Mouse (Mus musculus): Measurements from ENCODE around the gene Zc2hc1b. TPM values are rescaled to one million over a fixed set of nuclear protein-coding genes. Genes with fewer than 3 reads are reported as not detected.

Zc2hc1b gene
- total RNA-seq, 2 experiments from 2014 or later, result not detected

- intact Hi-C loops (cut with DNase I), result no loop called here
- DNase-seq (ENCODE audit: low spot score in 2 of 2), result no peak
Observed at GRCm38 (mm10) chr10:13118024-13118769, 59.6 kb downstream of the Zc2hc1b start.

DNA sequence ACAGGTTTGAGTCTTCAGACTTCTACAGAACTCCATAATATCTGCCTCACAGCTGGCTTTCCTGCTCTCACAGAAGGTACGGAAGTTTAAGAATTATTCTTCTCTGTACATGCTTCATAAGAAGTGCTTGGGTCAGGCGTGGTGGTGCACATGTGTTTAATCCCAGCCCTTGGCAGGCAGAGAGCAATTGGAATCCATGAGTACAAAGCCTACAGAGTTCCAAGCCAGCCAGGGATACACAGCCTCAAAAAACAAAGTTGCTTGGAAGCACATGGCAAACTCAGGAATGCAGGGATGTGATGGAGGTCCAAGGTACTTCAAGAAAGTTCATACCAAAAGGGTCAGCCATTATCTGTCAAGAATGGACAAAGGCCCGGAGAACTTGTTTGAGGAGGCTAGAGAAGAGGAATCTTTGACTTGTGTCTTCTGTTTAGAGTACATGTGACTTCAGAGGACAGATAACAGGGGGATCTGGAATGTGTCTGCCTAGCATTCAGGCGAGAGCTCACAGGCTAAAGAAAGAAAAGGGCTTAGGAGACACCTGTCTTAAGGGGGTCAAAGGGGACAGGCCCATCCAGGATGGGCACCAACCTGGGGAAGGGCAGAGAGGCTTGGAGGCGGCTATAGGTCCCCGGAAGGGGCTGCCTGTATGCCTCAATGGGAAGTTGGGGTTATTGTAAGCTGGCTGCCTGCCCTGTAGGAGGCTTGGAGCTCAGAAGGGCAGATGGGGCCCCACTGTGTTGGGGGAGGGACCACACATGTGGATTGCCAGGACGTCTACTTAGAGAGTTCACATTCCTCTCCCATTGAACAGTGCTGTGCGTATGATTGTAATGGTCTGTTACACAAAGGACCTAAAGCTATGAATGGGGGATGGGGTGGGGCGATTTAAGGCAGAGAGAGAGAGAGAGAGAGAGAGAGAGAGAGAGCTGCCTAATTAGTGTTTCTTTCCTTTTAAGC is 60.8 kb downstream of the Zc2hc1b start:
- intact Hi-C loops (cut with DNase I), result no loop called here
- no peak for DNase-seq (ENCODE audit: low spot score in 2 of 2)

DNA sequence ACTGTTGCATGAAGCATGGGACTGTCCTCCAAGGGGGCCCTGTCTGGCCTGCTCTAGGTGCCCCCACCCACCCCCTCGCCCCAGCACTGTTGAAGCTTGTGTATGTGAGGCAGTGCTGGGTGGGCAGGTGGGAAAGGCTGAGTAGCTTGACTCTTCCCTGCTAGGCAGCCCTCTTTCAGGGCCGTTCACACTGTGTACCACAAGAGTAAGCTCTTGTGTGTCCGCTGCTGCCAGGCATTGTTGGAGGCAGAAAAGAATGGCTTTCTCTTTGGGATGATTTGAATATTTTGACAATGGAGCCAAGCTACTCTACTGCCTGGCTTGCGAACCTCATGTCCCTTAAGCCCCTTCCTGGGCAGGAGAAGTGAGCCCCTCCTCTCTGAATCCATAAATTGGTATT is 62.8 kb downstream of the Zc2hc1b start:
- no peak for DNase-seq (ENCODE audit: low spot score in 2 of 2)
- intact Hi-C loops (cut with DNase I), result no loop called here

GRCm38 (mm10) chr10:13113641-13114040 is 64.2 kb downstream of the Zc2hc1b start:
- intact Hi-C loops (cut with DNase I), result no loop called here
- DNase-seq (ENCODE audit: low spot score in 2 of 2), result no peak

DNA sequence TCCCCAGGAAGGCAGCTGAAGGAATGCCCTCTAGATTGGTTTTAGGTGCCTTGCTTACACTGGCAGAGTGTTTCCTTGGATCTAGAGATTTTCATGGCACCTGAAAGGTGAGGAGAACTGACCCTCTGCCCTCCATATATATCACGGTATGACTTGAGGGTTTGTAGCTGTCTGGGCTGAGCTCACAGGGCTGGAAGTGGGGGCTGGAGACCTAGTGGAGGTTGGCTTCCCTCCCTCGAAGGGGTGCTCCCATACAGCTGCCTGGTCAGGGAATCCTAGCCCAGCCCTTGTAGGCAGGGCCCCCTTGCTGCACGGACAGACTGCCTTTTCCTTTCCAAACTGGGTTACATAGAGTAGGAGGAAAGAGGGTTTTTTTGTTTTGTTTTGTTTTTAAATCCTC is 65.0 kb downstream of the Zc2hc1b start:
- no peak for DNase-seq (ENCODE audit: low spot score in 2 of 2)
- intact Hi-C loops (cut with DNase I), result no loop called here

- intact Hi-C loops (cut with DNase I), result no loop called here
Observed at GRCm38 (mm10) chr10:13109781-13110180, 68.0 kb downstream of the Zc2hc1b start.

GRCm38 (mm10) chr10:13108847-13109246 is 69.0 kb downstream of the Zc2hc1b start:
- DNase-seq (ENCODE audit: low spot score in 2 of 2), result no peak
- intact Hi-C loops (cut with DNase I), result no loop called here

More at GRCm38 (mm10) chr10:13109781-13110180, 68.0 kb downstream of the Zc2hc1b start:
- DNase-seq (ENCODE audit: low spot score in 2 of 2), result no peak

DNA sequence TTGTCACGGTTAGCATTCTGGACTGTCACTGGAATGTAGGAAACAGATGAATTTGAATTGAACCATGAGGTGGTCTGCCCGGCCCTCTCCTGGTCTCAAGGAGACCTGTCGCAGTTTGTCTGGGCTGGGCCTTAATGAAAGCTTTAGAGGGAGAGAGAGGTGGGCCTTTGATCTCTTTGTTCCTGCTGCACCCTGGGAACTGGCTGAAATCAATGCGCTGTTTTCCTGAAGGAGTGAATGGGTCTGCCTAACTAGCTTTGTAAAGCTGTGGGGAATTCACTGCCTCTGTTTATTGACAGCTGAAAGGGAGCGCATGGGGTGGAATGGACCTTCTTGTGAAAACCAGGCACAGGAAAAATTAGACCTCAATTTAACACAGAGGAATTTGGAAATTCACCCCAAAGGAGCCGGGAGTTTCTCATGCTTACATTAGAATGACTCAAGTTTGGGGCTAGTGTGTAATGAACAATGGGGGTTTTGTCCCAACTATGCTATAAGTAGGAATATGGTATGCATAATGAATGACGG is 69.7 kb downstream of the Zc2hc1b start:
- intact Hi-C loops (cut with DNase I), result no loop called here
- DNase-seq (ENCODE audit: low spot score in 2 of 2), result no peak

DNA sequence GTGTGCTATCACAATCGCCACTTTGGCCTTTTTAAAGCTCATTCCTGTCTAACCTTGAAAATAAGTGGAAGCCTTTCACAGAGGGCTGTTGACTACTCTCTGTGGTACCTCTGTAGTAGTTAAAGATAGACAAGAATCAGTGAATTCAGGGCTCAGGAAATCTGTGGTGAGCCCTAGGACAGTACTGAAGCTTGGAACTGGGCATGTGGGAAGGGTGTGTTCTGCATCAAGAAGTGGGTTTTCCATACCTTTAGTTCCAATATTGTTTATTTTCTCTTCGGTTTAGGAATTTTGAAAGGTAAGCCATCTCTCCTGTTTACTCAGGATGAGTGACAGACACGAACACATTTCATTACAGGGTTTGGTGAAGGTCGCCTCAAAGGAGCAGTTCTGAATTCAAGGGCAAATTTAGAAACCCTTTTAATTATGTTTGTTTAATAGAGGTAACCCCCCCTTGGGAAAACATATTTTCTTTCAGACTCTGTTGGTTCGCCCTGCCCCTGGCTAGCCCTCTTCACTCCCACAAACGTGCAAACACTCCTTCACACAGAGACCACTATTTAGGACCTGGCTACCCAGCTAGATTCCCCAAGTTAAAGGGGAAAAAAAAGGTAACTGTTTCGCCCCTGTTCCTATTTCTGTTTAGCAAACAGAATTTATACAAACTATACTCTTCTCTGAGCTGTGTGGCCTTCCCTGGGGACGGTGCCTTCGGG is 70.8 kb downstream of the Zc2hc1b start:
- intact Hi-C loops (cut with DNase I), result no loop called here
- DNase-seq (ENCODE audit: low spot score in 2 of 2), result no peak

- no peak for DNase-seq (ENCODE audit: low spot score in 2 of 2)
- intact Hi-C loops (cut with DNase I), result no loop called here
Observed at GRCm38 (mm10) chr10:13103838-13104237, 74.0 kb downstream of the Zc2hc1b start.

- intact Hi-C loops (cut with DNase I), result no loop called here
Observed at GRCm38 (mm10) chr10:13102360-13102759, 75.5 kb downstream of the Zc2hc1b start.

DNA sequence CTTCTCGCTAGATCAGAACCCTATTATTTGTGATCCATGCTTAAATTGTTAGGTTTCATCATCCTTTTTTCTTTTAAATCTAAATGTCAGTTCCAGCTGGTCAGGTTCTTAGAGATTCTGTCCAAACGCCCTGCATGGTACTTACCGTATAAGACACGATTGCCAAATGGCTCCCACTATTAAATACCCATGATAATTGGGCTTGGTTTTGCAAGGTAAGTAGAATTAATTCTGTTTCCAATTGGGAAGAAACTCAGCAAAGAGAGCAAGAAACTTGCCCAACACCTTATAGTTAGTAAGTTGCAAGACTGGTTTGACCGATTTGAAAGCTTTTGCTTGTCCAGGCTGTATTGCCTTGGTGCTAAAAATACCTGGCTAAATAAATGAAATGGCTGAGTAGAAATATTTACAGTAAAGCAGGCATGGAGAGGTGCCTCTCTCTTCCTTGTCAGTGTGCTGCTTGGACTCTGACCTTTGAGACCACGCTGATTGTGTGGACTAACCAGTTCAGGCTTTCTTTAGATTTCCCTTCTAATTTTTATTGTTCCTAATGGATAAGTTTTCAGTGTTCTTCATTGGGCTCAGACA is 77.7 kb downstream of the Zc2hc1b start:
- no peak for DNase-seq (ENCODE audit: low spot score in 2 of 2)

More at GRCm38 (mm10) chr10:13102360-13102759, 75.5 kb downstream of the Zc2hc1b start:
- no peak for DNase-seq (ENCODE audit: low spot score in 2 of 2)

More for the DNA sequence above, 77.7 kb downstream of the Zc2hc1b start:
- intact Hi-C loops (cut with DNase I), result no loop called here

Other genes with a start within 250 kb of the Zc2hc1b start
- under 1 TPM; 0.11 to 0.34 TPM for gene Stx11, start 213.7 kb downstream of the Zc2hc1b start, total RNA-seq (2021)
- gene Sf3b5, start 172.7 kb downstream of the Zc2hc1b start, total RNA-seq (2021), result 1 to 10 TPM; 7.0 to 7.9 TPM
- 10 to 100 TPM; 14.8 to 20.3 TPM for gene Plagl1, start 117.5 kb downstream of the Zc2hc1b start, total RNA-seq (2021)
- 10 to 100 TPM; 18.5 to 23.1 TPM for gene Ltv1, start 15.1 kb upstream of the Zc2hc1b start, total RNA-seq (2021)

Data from left cerebral cortex, postnatal 25 days (tissue).